Mouse (Mus musculus) myocyte (in vitro differentiated cells): ENCODE measurements around the gene Wwox. TPM values are rescaled to one million over a fixed set of nuclear protein-coding genes. Genes with fewer than 3 reads are reported as not detected.

Source experiments
- H3K27me3 ChIP-seq: one replicate; pipeline ENCODE4 v1.6.1; 2011; ENCODE audit not compliant: control insufficient read depth, insufficient read depth, insufficient read length
- H3K36me3 ChIP-seq: one replicate; pipeline ENCODE4 v1.6.1; 2011; ENCODE audit not compliant: control insufficient read depth, insufficient read depth
- H3K4me2 ChIP-seq: one replicate; pipeline ENCODE4 v1.6.1; 2011; ENCODE audit warnings: low read depth, control low read depth
- H3K4me3 ChIP-seq: one replicate; pipeline ENCODE4 v1.5.1; 2011; ENCODE audit warnings: mild to moderate bottlenecking, control low read depth, moderate library complexity
- H3K79me2 ChIP-seq: one replicate; pipeline ENCODE4 v1.6.1; 2011; ENCODE audit not compliant: control insufficient read depth, insufficient read depth
- H3ac ChIP-seq: one replicate; pipeline ENCODE4 v1.6.1; 2011; ENCODE audit not compliant: control insufficient read depth, insufficient read length
- CEBPB ChIP-seq: IDR thresholded peaks from 2 replicates; pipeline ENCODE4 v1.6.1; 2011; ENCODE audit warnings: mild to moderate bottlenecking, moderate library complexity; ENCODE audit not compliant: poor library complexity, insufficient read depth, severe bottlenecking
- E2F4 ChIP-seq: IDR thresholded peaks from one replicate; pipeline ENCODE4 v1.6.1; 2011; ENCODE audit warnings: mild to moderate bottlenecking, control low read depth, moderate library complexity; ENCODE audit not compliant: insufficient read depth
- MAX ChIP-seq: IDR thresholded peaks from one replicate; pipeline ENCODE4 v1.6.1; 2011; ENCODE audit warnings: low read depth, mild to moderate bottlenecking, control low read depth
- MYOD1 ChIP-seq, 3 experiments: IDR thresholded peaks; one replicate each; pipeline ENCODE4 v1.6.1; 2011; ENCODE audit warnings: control low read depth in 2 of 3, low read depth in 2 of 3, mild to moderate bottlenecking in 2 of 3, moderate library complexity in 1 of 3; ENCODE audit not compliant: insufficient read length in 2 of 3, control insufficient read depth in 1 of 3
- MYOG ChIP-seq, 3 experiments: IDR thresholded peaks; one replicate each; pipeline ENCODE4 v1.6.1; 2011; ENCODE audit warnings: control low read depth in 2 of 3, low read depth in 2 of 3, mild to moderate bottlenecking in 2 of 3; ENCODE audit not compliant: insufficient read length in 2 of 3, control insufficient read depth in 1 of 3, insufficient read depth in 1 of 3
- POLR2A ChIP-seq: IDR thresholded peaks from one replicate; pipeline ENCODE4 v1.6.1; 2011; ENCODE audit warnings: low read depth, mild to moderate bottlenecking, control low read depth, moderate library complexity; ENCODE audit not compliant: insufficient read length
- POLR2AphosphoS2 ChIP-seq: IDR thresholded peaks from one replicate; pipeline ENCODE4 v1.6.1; 2011; ENCODE audit warnings: low read depth, control low read depth; ENCODE audit not compliant: insufficient read length
- REST ChIP-seq: IDR thresholded peaks from one replicate; pipeline ENCODE4 v1.6.1; 2011; ENCODE audit warnings: mild to moderate bottlenecking, control low read depth, moderate library complexity; ENCODE audit not compliant: insufficient read depth, insufficient read length
- SRF ChIP-seq: IDR thresholded peaks from one replicate; pipeline ENCODE4 v1.6.1; 2011; ENCODE audit warnings: low read depth; ENCODE audit not compliant: control insufficient read depth, insufficient read length
- TCF12 ChIP-seq: IDR thresholded peaks from one replicate; pipeline ENCODE4 v1.6.1; 2011; ENCODE audit warnings: mild to moderate bottlenecking, control low read depth; ENCODE audit not compliant: poor library complexity, insufficient read depth, severe bottlenecking
- TCF3 ChIP-seq: IDR thresholded peaks from one replicate; pipeline ENCODE4 v1.6.1; 2011; ENCODE audit warnings: low read depth, control low read depth; ENCODE audit not compliant: insufficient read length
- USF1 ChIP-seq: IDR thresholded peaks from one replicate; pipeline ENCODE4 v1.6.1; 2011; ENCODE audit warnings: low read depth, mild to moderate bottlenecking, control low read depth, moderate library complexity
- polyA plus RNA-seq: library from polyadenylated mRNA; unstranded; fragments of >200 nt; fragmentation: generic; extraction: Trizol; gene quantifications from one replicate; pipeline ENCODE4 v1.2.1, GENCODE M21; 2012; ENCODE audit warnings: missing spikeins

Gene Wwox
- polyA plus RNA-seq, 1 experiment, result 8.6 TPM

GRCm38 (mm10) chr8:115189836-115190235 lies 750.4 kb downstream of the Wwox start:
- no peaks in the 10 kb centered on the region for H3K36me3 ChIP-seq
- TF ChIP-seq TCF3 (no peak), MYOD1 (IDR thresholded peaks at IDR 0.05; ENCODE audit: control insufficient read depth in 1 of 3, insufficient read length in 2 of 3, low read depth in 2 of 3) (no peak), SRF (no peak), TCF12 (no peak), POLR2AphosphoS2 (no peak), MAX (no peak), MYOG (IDR thresholded peaks at IDR 0.05; ENCODE audit: control insufficient read depth in 1 of 3, insufficient read depth in 1 of 3, insufficient read length in 2 of 3, low read depth in 2 of 3) (no peak), REST (no peak), E2F4 (no peak), USF1 (no peak), POLR2A (no peak), CEBPB (no peak)
- H3K4me2 ChIP-seq, result no peak overlapping the region
- no peaks in the 10 kb centered on the region for H3K27me3 ChIP-seq
- no peak overlapping the region for H3ac ChIP-seq
- H3K4me3 ChIP-seq, result no peak overlapping the region
- no peaks in the 10 kb centered on the region for H3K79me2 ChIP-seq

- TF ChIP-seq SRF, result no peak
- TF ChIP-seq REST, result no peak
- no peak for TF ChIP-seq MAX
- TF ChIP-seq TCF3, result no peak
- TF ChIP-seq CEBPB, result no peak
- no peak for TF ChIP-seq USF1
- no peak for TF ChIP-seq POLR2A
- TF ChIP-seq MYOG (IDR thresholded peaks at IDR 0.05; ENCODE audit: control insufficient read depth in 1 of 3, insufficient read depth in 1 of 3, insufficient read length in 2 of 3, low read depth in 2 of 3), result no peak
- TF ChIP-seq TCF12, result no peak
- TF ChIP-seq POLR2AphosphoS2, result no peak
- TF ChIP-seq MYOD1 (IDR thresholded peaks at IDR 0.05; ENCODE audit: control insufficient read depth in 1 of 3, insufficient read length in 2 of 3, low read depth in 2 of 3), result no peak
- no peak for TF ChIP-seq E2F4
- H3K36me3 ChIP-seq, result no peaks in the 10 kb centered on the region
- no peaks in the 10 kb centered on the region for H3K27me3 ChIP-seq
- no peak overlapping the region for H3K4me2 ChIP-seq
- no peaks in the 10 kb centered on the region for H3K79me2 ChIP-seq
- no peak overlapping the region for H3ac ChIP-seq
- no peak overlapping the region for H3K4me3 ChIP-seq
Observed at GRCm38 (mm10) chr8:115193767-115194166, 754.3 kb downstream of the Wwox start.

GRCm38 (mm10) chr8:115195334-115195733 lies 755.9 kb downstream of the Wwox start:
- H3K36me3 ChIP-seq, result no peaks in the 10 kb centered on the region
- TF ChIP-seq SRF (no peak), REST (no peak), TCF3 (no peak), MYOD1 (IDR thresholded peaks at IDR 0.05; ENCODE audit: control insufficient read depth in 1 of 3, insufficient read length in 2 of 3, low read depth in 2 of 3) (no peak), E2F4 (no peak), POLR2A (no peak), MYOG (IDR thresholded peaks at IDR 0.05; ENCODE audit: control insufficient read depth in 1 of 3, insufficient read depth in 1 of 3, insufficient read length in 2 of 3, low read depth in 2 of 3) (no peak), USF1 (no peak), CEBPB (no peak), POLR2AphosphoS2 (no peak), MAX (no peak)
- no peaks in the 10 kb centered on the region for H3K79me2 ChIP-seq
- no peak overlapping the region for H3ac ChIP-seq
- H3K27me3 ChIP-seq, result no peaks in the 10 kb centered on the region
- no peak overlapping the region for H3K4me3 ChIP-seq
- H3K4me2 ChIP-seq, result no peak overlapping the region

GRCm38 (mm10) chr8:115196859-115197258 lies 757.4 kb downstream of the Wwox start:
- TF ChIP-seq MAX, result no peak
- peak; percentile 87 for TF ChIP-seq USF1
- TF ChIP-seq CEBPB, result no peak
- TF ChIP-seq TCF12, result no peak
- TF ChIP-seq POLR2A, result no peak
- no peak for TF ChIP-seq POLR2AphosphoS2
- TF ChIP-seq TCF3, result no peak
- TF ChIP-seq E2F4, result no peak
- peak in 2 of 3 experiments; percentile 6 to 21 for TF ChIP-seq MYOD1 (IDR thresholded peaks at IDR 0.05; ENCODE audit: control insufficient read depth in 1 of 3, insufficient read length in 2 of 3, low read depth in 2 of 3)
- H3K27me3 ChIP-seq, result no peaks in the 10 kb centered on the region
- H3K4me3 ChIP-seq, result no peak overlapping the region
- H3K4me2 ChIP-seq, result peak overlapping the region; percentile 15
- no peak overlapping the region for H3ac ChIP-seq
- no peaks in the 10 kb centered on the region for H3K79me2 ChIP-seq
- H3K36me3 ChIP-seq, result no peaks in the 10 kb centered on the region
